Mouse (Mus musculus): ENCODE measurements around the gene Irf4. TPM values are rescaled to one million over a fixed set of nuclear protein-coding genes. Genes with fewer than 3 reads are reported as not detected.

Gene Irf4
- polyA plus RNA-seq, 1 experiment from 2014 or later: 0.06 TPM

GRCm38 (mm10) chr13:30723858-30724257, 25.2 kb upstream of the Irf4 start:
- Histone ChIP-seq H3K9me3 (no peaks in the 10 kb centered on the region), H3K4me1 (peaks cover 48% of the 10 kb centered on the region), H3K4me3 (no peak overlapping the region), H3K27me3 (replicated peaks; ENCODE audit: low read depth, poor library complexity, severe bottlenecking) (no peaks in the 10 kb centered on the region), H3K27ac (replicated peaks) (no peak overlapping the region), H3K36me3 (replicated peaks) (no peaks in the 10 kb centered on the region)
- DNase-seq (ENCODE audit: low spot score): no peak
- 53% methylated on average over 8 of the region's 8 CpGs for WGBS

GRCm38 (mm10) chr13:30724691-30725271, 24.2 kb upstream of the Irf4 start:
- Histone ChIP-seq H3K9me3 (no peaks in the 10 kb centered on the region), H3K27me3 (replicated peaks; ENCODE audit: low read depth, poor library complexity, severe bottlenecking) (no peaks in the 10 kb centered on the region), H3K4me3 (no peak overlapping the region), H3K36me3 (replicated peaks) (no peaks in the 10 kb centered on the region), H3K4me1 (peaks cover 41% of the 10 kb centered on the region), H3K27ac (replicated peaks) (no peak overlapping the region)
- WGBS: 32% methylated on average over 7 of the region's 7 CpGs
- no peak for DNase-seq (ENCODE audit: low spot score)

- Histone ChIP-seq H3K4me1 (peaks cover 31% of the 10 kb centered on the region), H3K36me3 (replicated peaks) (no peaks in the 10 kb centered on the region), H3K27me3 (replicated peaks; ENCODE audit: low read depth, poor library complexity, severe bottlenecking) (no peaks in the 10 kb centered on the region), H3K9me3 (no peaks in the 10 kb centered on the region), H3K4me3 (no peak overlapping the region), H3K27ac (replicated peaks) (no peak overlapping the region)
- DNase-seq (ENCODE audit: low spot score): no peak
- WGBS: 81% methylated on average over 4 of the region's 4 CpGs
These were observed 22.1 kb upstream of the Irf4 start for GRCm38 (mm10) chr13:30726879-30727278.

GRCm38 (mm10) chr13:30728155-30728554, 20.9 kb upstream of the Irf4 start:
- Histone ChIP-seq H3K27me3 (replicated peaks; ENCODE audit: low read depth, poor library complexity, severe bottlenecking) (no peaks in the 10 kb centered on the region), H3K4me3 (no peak overlapping the region), H3K4me1 (peaks cover 20% of the 10 kb centered on the region), H3K27ac (replicated peaks) (no peak overlapping the region), H3K9me3 (no peaks in the 10 kb centered on the region), H3K36me3 (replicated peaks) (no peaks in the 10 kb centered on the region)
- WGBS: 92% methylated on average over 7 of the region's 7 CpGs
- DNase-seq (ENCODE audit: low spot score): no peak

GRCm38 (mm10) chr13:30729245-30729644, 19.8 kb upstream of the Irf4 start:
- WGBS: 51% methylated on average over 6 of the region's 6 CpGs
- Histone ChIP-seq H3K4me1 (peaks cover 10% of the 10 kb centered on the region), H3K4me3 (no peak overlapping the region), H3K27me3 (replicated peaks; ENCODE audit: low read depth, poor library complexity, severe bottlenecking) (no peaks in the 10 kb centered on the region), H3K27ac (replicated peaks) (no peak overlapping the region), H3K9me3 (no peaks in the 10 kb centered on the region), H3K36me3 (replicated peaks) (no peaks in the 10 kb centered on the region)
- no peak for DNase-seq (ENCODE audit: low spot score)

GRCm38 (mm10) chr13:30730104-30730793, 18.8 kb upstream of the Irf4 start:
- WGBS: 85% methylated on average over 15 of the region's 15 CpGs

GRCm38 (mm10) chr13:30732709-30733445, 16.1 kb upstream of the Irf4 start:
- 87% methylated on average over 11 of the region's 11 CpGs for WGBS
- no peak overlapping the region for H3K4me3 ChIP-seq

More at GRCm38 (mm10) chr13:30730104-30730793, 18.8 kb upstream of the Irf4 start:
- Histone ChIP-seq H3K9me3 (no peaks in the 10 kb centered on the region), H3K4me1 (peaks cover 1% of the 10 kb centered on the region), H3K27ac (replicated peaks) (no peak overlapping the region), H3K36me3 (replicated peaks) (no peaks in the 10 kb centered on the region), H3K4me3 (no peak overlapping the region), H3K27me3 (replicated peaks; ENCODE audit: low read depth, poor library complexity, severe bottlenecking) (no peaks in the 10 kb centered on the region)
- no peak for DNase-seq (ENCODE audit: low spot score)

GRCm38 (mm10) chr13:30736721-30737120, 12.3 kb upstream of the Irf4 start:
- no peaks in the 10 kb centered on the region for H3K4me1 ChIP-seq
- H3K4me3 ChIP-seq: no peak overlapping the region
- no peak for DNase-seq (ENCODE audit: low spot score)
- no peaks in the 10 kb centered on the region for H3K9me3 ChIP-seq
- no peaks in the 10 kb centered on the region for H3K27me3 ChIP-seq (replicated peaks; ENCODE audit: low read depth, poor library complexity, severe bottlenecking)
- 83% methylated on average over 5 of the region's 5 CpGs for WGBS
- no peak overlapping the region for H3K27ac ChIP-seq (replicated peaks)
- H3K36me3 ChIP-seq (replicated peaks): no peaks in the 10 kb centered on the region

More at GRCm38 (mm10) chr13:30732709-30733445, 16.1 kb upstream of the Irf4 start:
- H3K27ac ChIP-seq (replicated peaks): no peak overlapping the region
- H3K27me3 ChIP-seq (replicated peaks; ENCODE audit: low read depth, poor library complexity, severe bottlenecking): no peaks in the 10 kb centered on the region
- no peaks in the 10 kb centered on the region for H3K36me3 ChIP-seq (replicated peaks)
- no peaks in the 10 kb centered on the region for H3K4me1 ChIP-seq
- DNase-seq (ENCODE audit: low spot score): no peak
- H3K9me3 ChIP-seq: no peaks in the 10 kb centered on the region

- Histone ChIP-seq H3K4me3 (no peak overlapping the region), H3K27ac (replicated peaks) (no peak overlapping the region), H3K36me3 (replicated peaks) (no peaks in the 10 kb centered on the region), H3K27me3 (replicated peaks; ENCODE audit: low read depth, poor library complexity, severe bottlenecking) (no peaks in the 10 kb centered on the region), H3K9me3 (no peaks in the 10 kb centered on the region), H3K4me1 (no peaks in the 10 kb centered on the region)
- 87% methylated on average over 2 of the region's 2 CpGs for WGBS
- DNase-seq (ENCODE audit: low spot score): no peak
These were observed 11.8 kb upstream of the Irf4 start for GRCm38 (mm10) chr13:30737257-30737656.

GRCm38 (mm10) chr13:30738310-30738840, 10.7 kb upstream of the Irf4 start:
- Histone ChIP-seq H3K27ac (replicated peaks) (no peak overlapping the region), H3K4me1 (no peaks in the 10 kb centered on the region), H3K9me3 (no peaks in the 10 kb centered on the region), H3K4me3 (no peak overlapping the region), H3K36me3 (replicated peaks) (no peaks in the 10 kb centered on the region), H3K27me3 (replicated peaks; ENCODE audit: low read depth, poor library complexity, severe bottlenecking) (no peaks in the 10 kb centered on the region)
- WGBS: 85% methylated on average over 4 of the region's 4 CpGs
- no peak for DNase-seq (ENCODE audit: low spot score)

GRCm38 (mm10) chr13:30741172-30741571, 7.9 kb upstream of the Irf4 start:
- WGBS: 79% methylated on average over 5 of the region's 5 CpGs
- no peaks in the 10 kb centered on the region for H3K4me1 ChIP-seq
- H3K9me3 ChIP-seq: no peaks in the 10 kb centered on the region
- H3K27ac ChIP-seq (replicated peaks): no peak overlapping the region
- H3K4me3 ChIP-seq: no peak overlapping the region
- H3K36me3 ChIP-seq (replicated peaks): no peaks in the 10 kb centered on the region
- DNase-seq (ENCODE audit: low spot score): no peak
- H3K27me3 ChIP-seq (replicated peaks; ENCODE audit: low read depth, poor library complexity, severe bottlenecking): no peaks in the 10 kb centered on the region; the same call in 1 of the 2 replicates

- no peak for DNase-seq (ENCODE audit: low spot score)
- 82% methylated on average over 6 of the region's 6 CpGs for WGBS
- no peaks in the 10 kb centered on the region for H3K9me3 ChIP-seq
- no peaks in the 10 kb centered on the region for H3K36me3 ChIP-seq (replicated peaks)
- no peaks in the 10 kb centered on the region for H3K4me1 ChIP-seq
- no peak overlapping the region for H3K4me3 ChIP-seq
- peaks cover 12% of the 10 kb centered on the region for H3K27me3 ChIP-seq (replicated peaks; ENCODE audit: low read depth, poor library complexity, severe bottlenecking)
- H3K27ac ChIP-seq (replicated peaks): no peak overlapping the region
These were observed 6.5 kb upstream of the Irf4 start for GRCm38 (mm10) chr13:30742411-30742970.

Data from embryonic facial prominence, embryonic 10.5 days (tissue).